7 mouse cellular contexts compared by ENCODE assay signal in the genomic region with DNA sequence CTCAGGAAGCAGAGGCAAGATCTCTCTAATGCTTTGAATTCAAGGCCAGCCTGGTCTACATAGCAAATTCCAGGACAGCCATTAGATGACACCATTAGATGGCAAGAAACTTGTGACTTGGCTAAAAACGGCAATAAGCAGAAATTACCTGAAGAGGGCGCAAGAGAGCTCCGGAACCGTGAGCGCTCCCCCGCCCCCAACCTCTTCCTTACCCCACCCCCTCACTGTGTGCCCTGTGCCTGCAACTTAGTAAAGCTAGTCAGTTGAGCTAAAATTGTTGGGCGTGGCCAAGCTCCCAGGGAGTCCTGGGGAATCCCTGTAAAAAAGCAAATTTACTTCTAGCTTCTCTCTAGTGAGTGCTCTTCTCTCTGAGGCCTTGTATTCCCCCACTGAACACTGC. TPM values are rescaled to one million over a fixed set of nuclear protein-coding genes. Genes with fewer than 3 reads are reported as not detected.
A peak's percentile ranks its signal among the peaks of the same experiment; 100 is the strongest.
DNase-seq lines count a peak whose midpoint lies in the region; ATAC-seq and TF ChIP-seq lines count a peak whose summit lies in the region.

No protein-coding gene starts in this region.

- peak in 1 of 2 experiments; percentile 18; a peak in 1 of 4 replicates for TF ChIP-seq EP300 in MEL (IDR thresholded peaks at IDR 0.05; ENCODE audit: low read depth in 1 of 2, low read length in 2 of 2)
- TF ChIP-seq EP300 in lung, postnatal 0 days (IDR thresholded peaks at IDR 0.05): peak; percentile 62

- no peak overlapping the region for H3K4me2 ChIP-seq in lung, postnatal 0 days (replicated peaks; ENCODE audit: low read depth, low read length)

- peaks cover 0 to 41% of the 10 kb centered on the region in 2 experiments; a peak in 2 of 4 replicates for H3K36me3 ChIP-seq in MEL (ENCODE audit: control insufficient read depth in 1 of 2, insufficient read depth in 2 of 2, low read length in 2 of 2)
- no peaks in the 10 kb centered on the region for H3K36me3 ChIP-seq in lung, postnatal 0 days (ENCODE audit: insufficient read depth, low read length)
- no peaks in the 10 kb centered on the region for H3K36me3 ChIP-seq in small intestine, adult 2 months (ENCODE audit: control insufficient read depth, insufficient read depth, low read length)

- H3K9me3 ChIP-seq in MEL (replicated peaks; ENCODE audit: insufficient read depth, low read length): no peaks in the 10 kb centered on the region
- H3K9me3 ChIP-seq in lung, postnatal 0 days (ENCODE audit: low read length): no peaks in the 10 kb centered on the region

- H3K4me1 ChIP-seq in MEL (ENCODE audit: control insufficient read depth in 1 of 2, insufficient read depth in 2 of 2, low read length in 2 of 2): peaks cover 34 to 41% of the 10 kb centered on the region in 2 experiments
- H3K4me1 ChIP-seq in lung, postnatal 0 days (ENCODE audit: insufficient read depth, low read depth, low read length): no peaks in the 10 kb centered on the region; the same call in 1 of the 2 replicates
- H3K4me1 ChIP-seq in small intestine, adult 2 months (ENCODE audit: control insufficient read depth, insufficient read depth, insufficient read length, low read length): peaks cover 11% of the 10 kb centered on the region; the same call in 1 of the 2 replicates

- H3K27me3 ChIP-seq in MEL (ENCODE audit: control insufficient read depth in 1 of 2, insufficient read depth in 2 of 2, low read length in 2 of 2): no peaks in the 10 kb centered on the region
- no peaks in the 10 kb centered on the region for H3K27me3 ChIP-seq in lung, postnatal 0 days (replicated peaks; ENCODE audit: insufficient read depth, low read length)
- H3K27me3 ChIP-seq in small intestine, adult 2 months (ENCODE audit: control insufficient read depth, insufficient read depth, low read length): no peaks in the 10 kb centered on the region

- ATAC-seq in lung, postnatal 0 days: peak; percentile 63

- H3K9ac ChIP-seq in MEL (ENCODE audit: control insufficient read depth, low read depth, low read length, poor library complexity, severe bottlenecking): peak overlapping the region; percentile 13
- H3K9ac ChIP-seq in lung, postnatal 0 days (replicated peaks; ENCODE audit: low read depth): no peak overlapping the region

- peak overlapping the region; percentile 22 to 59 for H3K4me3 ChIP-seq in MEL (ENCODE audit: control insufficient read depth in 1 of 2, insufficient read depth in 1 of 2, low read depth in 2 of 2, low read length in 2 of 2)
- no peak overlapping the region for H3K4me3 ChIP-seq in lung, postnatal 0 days (ENCODE audit: low read depth, low read length)
- H3K4me3 ChIP-seq in small intestine, adult 2 months (ENCODE audit: low read depth, low read length): no peak overlapping the region

- DNase-seq in CD4-positive, CD25-positive, alpha-beta regulatory T cell, adult 2 months (ENCODE audit: low read depth, low spot score): peak; percentile 87
- peak; percentile 92 for DNase-seq in MEL (ENCODE audit: low read depth, low spot score)
- peak; percentile 33 for DNase-seq in cerebellum, adult 8-10 months
- peak; percentile 55 to 62 for DNase-seq in heart, adult 9 months (ENCODE audit: low spot score in 2 of 2)
- peak; percentile 80 to 83 for DNase-seq in kidney, postnatal 25 days
- peak; percentile 93 for DNase-seq in lung, postnatal 0 days (ENCODE audit: low spot score)

- H3K79me2 ChIP-seq in MEL (ENCODE audit: control insufficient read depth, insufficient read depth, low read length, poor library complexity): no peaks in the 10 kb centered on the region

- no peak overlapping the region for H3K27ac ChIP-seq in MEL (ENCODE audit: control insufficient read depth, low read depth, low read length)
- H3K27ac ChIP-seq in lung, postnatal 0 days (ENCODE audit: low read length): peak overlapping the region; percentile 81; the same call in 1 of the 2 replicates
- peak overlapping the region; percentile 58; the same call in 1 of the 2 replicates for H3K27ac ChIP-seq in small intestine, adult 2 months (ENCODE audit: insufficient read depth, low read depth, low read length)

- TF ChIP-seq CTCF in MEL (IDR thresholded peaks at IDR 0.05 in 2 of 3, conservative IDR thresholded peaks at IDR 0.05 in 1 of 3; ENCODE audit: control insufficient read depth in 1 of 3, insufficient read depth in 1 of 3, low read depth in 2 of 3, low read length in 3 of 3, poor library complexity in 1 of 3, severe bottlenecking in 1 of 3): peak; percentile 55 to 77 (median 72); a peak in 5 of 6 replicates
- TF ChIP-seq CTCF in lung, postnatal 0 days (IDR thresholded peaks at IDR 0.05): peak; percentile 66
- TF ChIP-seq CTCF in small intestine, adult 2 months (IDR thresholded peaks at IDR 0.05; ENCODE audit: extremely low read depth, insufficient read length, insufficient replicate concordance, low read depth, low read length): peak; percentile 56; the same call in 1 of the 2 replicates

- peak; percentile 52 for TF ChIP-seq RAD21 in MEL (IDR thresholded peaks at IDR 0.05; ENCODE audit: low read depth, low read length)

- no peak for TF ChIP-seq POLR2A in MEL (IDR thresholded peaks at IDR 0.05; ENCODE audit: control insufficient read depth in 1 of 2, insufficient read depth in 1 of 2, low read depth in 1 of 2, low read length in 2 of 2, poor library complexity in 1 of 2)
- no peak for TF ChIP-seq POLR2A in small intestine, adult 2 months (IDR thresholded peaks at IDR 0.05; ENCODE audit: low read depth, low read length)

- WGBS in lung, postnatal 0 days: 16% methylated on average over 7 of the region's 7 CpGs
- WGBS in small intestine, adult 2 months: 18% methylated on average over 7 of the region's 7 CpGs

TF ChIP-seq in MEL, 35 proteins besides CTCF, POLR2A, EP300 and RAD21:
- peak; percentile 27; the same call in 1 of the 2 replicates for TF ChIP-seq BHLHE40 (IDR thresholded peaks at IDR 0.05; ENCODE audit: borderline replicate concordance, low read depth, low read length)
- peak; percentile 87 for TF ChIP-seq CHD2 (IDR thresholded peaks at IDR 0.05; ENCODE audit: low read length)
- TF ChIP-seq SMC3 (IDR thresholded peaks at IDR 0.05; ENCODE audit: low read depth, low read length): peak; percentile 58
- no peak for TF ChIP-seq POLR2AphosphoS2 (IDR thresholded peaks at IDR 0.05; ENCODE audit: low read length)
- TF ChIP-seq JUND (IDR thresholded peaks at IDR 0.05; ENCODE audit: low read depth, low read length): no peak
- 0 out of 2 replicates have a peak, but pooled peaks have one; percentile 32 for TF ChIP-seq MXI1 (IDR thresholded peaks at IDR 0.05; ENCODE audit: low read depth, low read length)
- TF ChIP-seq MAX (IDR thresholded peaks at IDR 0.05; ENCODE audit: low read length): no peak
- peak; percentile 84 for TF ChIP-seq MAZ (IDR thresholded peaks at IDR 0.05; ENCODE audit: low read depth, low read length)
- TF ChIP-seq ZKSCAN1 (IDR thresholded peaks at IDR 0.05; ENCODE audit: low read depth, low read length): no peak
- TF ChIP-seq ETS1 (IDR thresholded peaks at IDR 0.05; ENCODE audit: low read depth, low read length): peak; percentile 34
- peak; percentile 72 for TF ChIP-seq ZC3H11A (IDR thresholded peaks at IDR 0.05; ENCODE audit: low read depth, low read length)
- no peak for TF ChIP-seq TCF12 (IDR thresholded peaks at IDR 0.05; ENCODE audit: low read depth, low read length)
- 0 out of 2 replicates have a peak, but pooled peaks have one; percentile 21 for TF ChIP-seq TBP (IDR thresholded peaks at IDR 0.05; ENCODE audit: low read depth, low read length)

RNA-seq across cellular contexts. Expression of a gene that starts 47.5 kb away (rescaled TPM):
- total RNA-seq in MEL (2012; rRNA removed): 110 and 113 TPM in 2 replicates
- 100 to 1,000 TPM in 1 of 2 experiments, not detected in 1; 172 TPM for polyA plus RNA-seq in MEL (2012; ENCODE audit: insufficient read depth in 1 of 2, insufficient read length in 2 of 2, low read depth in 1 of 2, low replicate concordance in 2 of 2, missing spikeins in 1 of 2)
- 17.7 and 20.8 TPM in 2 replicates for polyA plus RNA-seq in lung, postnatal 0 days (2015; fragmentation: Nextera tagmentation; extraction: Ambion mirVana)
- polyA plus RNA-seq in small intestine, adult 2 months (2012; rRNA removed): 1.7 and 3.4 TPM in 2 replicates

Comparison
In these comparisons a context has a peak if more than half of its experiments do, and no peak if none do; other contexts are left out.
1. DNase-seq: peak in every context shown above with its lines; median percentile 93 in lung, postnatal 0 days; 92 in MEL; 87 in CD4-positive, CD25-positive, alpha-beta regulatory T cell, adult 2 months; 82 in kidney, postnatal 25 days; 58 in heart, adult 9 months; 33 in cerebellum, adult 8-10 months.
2. H3K4me3 ChIP-seq: peak in MEL (2 of 2); none in lung, postnatal 0 days (single experiment) and small intestine, adult 2 months (single experiment).
3. Peak in every context shown above with its lines, with median percentiles within 50 percentile points of each other: CTCF ChIP-seq.